10 mouse cellular contexts compared by ENCODE assay signal in genomic region chr3:29036146-29036545, GRCm38 (mm10). TPM values are rescaled to one million over a fixed set of nuclear protein-coding genes. Genes with fewer than 3 reads are reported as not detected.
DNase-seq lines count a peak whose midpoint lies in the region; ATAC-seq and TF ChIP-seq lines count a peak whose summit lies in the region.
"Had no signal": no experiment of that assay in that cellular context is flagged by ENCODE, and none has a peak within 500 bp of the region (broad histone marks: within the 10 kb centered on the region; RNA-seq: fewer than 3 reads in every experiment).

No protein-coding gene starts in this region.

- no peaks in the 10 kb centered on the region for H3K9me3 ChIP-seq in limb, embryonic 14.5 days (ENCODE audit: control insufficient read depth, low read length)
- H3K9me3 ChIP-seq: liver, embryonic 15.5 days had no signal

- no peak for TF ChIP-seq POLR2A in limb, embryonic 14.5 days (IDR thresholded peaks at IDR 0.05; ENCODE audit: borderline replicate concordance, extremely low read depth, insufficient read depth, insufficient read length)

- no peak for ATAC-seq in limb, embryonic 14.5 days (ENCODE audit: low FRiP score, low read depth)

- no peak overlapping the region for H3K4me2 ChIP-seq in limb, embryonic 14.5 days (replicated peaks; ENCODE audit: low read depth, low read length, severe bottlenecking)
- H3K4me2 ChIP-seq: liver, embryonic 15.5 days had no signal

- no peak overlapping the region for H3K4me3 ChIP-seq in limb, embryonic 14.5 days (replicated peaks; ENCODE audit: low read length)
- H3K4me3 ChIP-seq: erythroblast, embryonic 14.5 days; liver, embryonic 15.5 days had no signal

- under 1% methylated on average over 3 of the region's 3 CpGs for WGBS in limb, embryonic 14.5 days

- H3K27ac ChIP-seq in limb, embryonic 14.5 days (replicated peaks; ENCODE audit: low read depth, low read length): no peak overlapping the region
- H3K27ac ChIP-seq: liver, embryonic 15.5 days had no signal

- DNase-seq in cerebellum, adult 18-20 months: peak; percentile 3 to 9
- DNase-seq in cerebellum, adult 11-12 months: no peak
- DNase-seq in testis, postnatal 10 days (ENCODE audit: low spot score): peak; percentile 42
- DNase-seq in testis, postnatal 14 days (ENCODE audit: low spot score): no peak
- peak; percentile 6 to 25 for DNase-seq in frontal cortex, postnatal 10 days (ENCODE audit: low spot score in 2 of 2)
- peak; percentile 88 for DNase-seq in limb, embryonic 14.5 days (ENCODE audit: low spot score)
- peak; percentile 31 for DNase-seq in retina, postnatal 7 days (ENCODE audit: low read depth, low spot score)
- DNase-seq in spleen, postnatal 4 days (ENCODE audit: low spot score in 2 of 2): no peak

- H3K27me3 ChIP-seq in limb, embryonic 14.5 days (ENCODE audit: control insufficient read depth, insufficient read depth, low read length): no peaks in the 10 kb centered on the region
- H3K27me3 ChIP-seq: liver, embryonic 15.5 days had no signal

- H3K9ac ChIP-seq in limb, embryonic 14.5 days (ENCODE audit: low read depth, low read length, severe bottlenecking): no peak overlapping the region
- H3K9ac ChIP-seq: liver, embryonic 15.5 days had no signal

- H3K36me3 ChIP-seq in limb, embryonic 14.5 days (ENCODE audit: control insufficient read depth, insufficient read depth, low read length): no peaks in the 10 kb centered on the region
- H3K36me3 ChIP-seq: liver, embryonic 15.5 days had no signal

- 0 out of 2 replicates have a peak, but pooled peaks cover 3% of the 10 kb centered on the region for H3K4me1 ChIP-seq in limb, embryonic 14.5 days (ENCODE audit: control insufficient read depth, insufficient read depth, low read length)
- H3K4me1 ChIP-seq: liver, embryonic 15.5 days had no signal

RNA-seq across cellular contexts. Expression of gene Egfem1, which starts 45.7 kb away (rescaled TPM):
- polyA plus RNA-seq in limb, embryonic 14.5 days (2012; rRNA removed): 4.5 and 5.5 TPM in 2 replicates
- 8.5 and 9.6 TPM in 2 replicates for polyA plus RNA-seq in limb, embryonic 14.5 days (2014; fragmentation: Nextera tagmentation; extraction: Ambion mirVana)
- polyA plus RNA-seq: erythroblast, embryonic 14.5 days had no signal

Comparison
In these comparisons a context has a peak if more than half of its experiments do, and no peak if none do; other contexts are left out.
1. DNase-seq: peak in cerebellum, adult 18-20 months (2 of 2), testis, postnatal 10 days (single experiment), frontal cortex, postnatal 10 days (2 of 2), limb, embryonic 14.5 days (single experiment) and retina, postnatal 7 days (single experiment); none in cerebellum, adult 11-12 months (single experiment), testis, postnatal 14 days (single experiment) and spleen, postnatal 4 days (0 of 2).